Mouse (Mus musculus): ENCODE data around the gene Hist1h2bk.

- TF ChIP-seq CTCF (IDR thresholded peaks at IDR 0.05; ENCODE audit: insufficient read depth, low read length) = no peak
- no peak for TF ChIP-seq POLR2A (IDR thresholded peaks at IDR 0.05; ENCODE audit: borderline replicate concordance, extremely low read depth, low read depth, low read length)
These were observed 9.3 kb upstream of the Hist1h2bk start for GRCm38 (mm10) chr13:22026058-22027031.
